Mouse (Mus musculus): ENCODE data around the gene Wdfy3.

DNA sequence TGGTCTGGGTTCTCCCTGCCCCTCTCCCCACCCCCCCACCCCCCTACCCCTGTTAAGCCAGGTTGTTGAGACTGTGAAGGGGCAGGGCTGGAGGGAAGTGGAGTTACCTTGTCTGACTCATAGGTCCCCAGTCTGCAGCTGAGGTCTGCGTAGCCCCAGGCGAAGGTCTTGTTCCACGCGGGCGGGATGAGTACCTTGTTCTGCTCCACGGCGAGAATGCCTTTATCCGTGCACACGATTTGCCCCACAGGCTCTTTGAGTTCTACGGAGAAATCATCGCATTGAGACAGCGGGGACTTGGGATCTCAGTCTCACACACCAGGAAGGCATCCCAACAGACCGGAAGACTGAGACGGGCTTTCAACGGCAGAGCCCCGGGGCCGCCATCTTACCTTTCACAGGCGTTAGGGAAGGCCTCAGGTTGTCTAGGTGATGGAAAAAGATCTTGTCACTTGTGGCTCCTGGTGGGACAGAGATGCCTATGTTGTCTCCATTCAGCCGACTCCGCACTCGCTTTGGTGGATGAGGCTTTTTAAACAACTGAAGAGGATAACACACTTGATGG, 217.5 kb downstream of the Wdfy3 start:
- TF ChIP-seq CTCF (IDR thresholded peaks at IDR 0.05; ENCODE audit: low read depth) (no peak), EP300 (optimal IDR thresholded peaks at IDR 0.05) (no peak)

Data from stomach, postnatal 0 days (tissue).